Mouse (Mus musculus) skeletal muscle tissue, adult 2 months (tissue): Measurements from ENCODE around the gene Son.
A peak's percentile ranks its signal among the peaks of the same experiment; 100 is the strongest.
"Not testable (repeated sequence)": the region's sequence is repeated elsewhere in the genome, so short reads cannot be mapped to it uniquely, and the experiment has no call there.

Source experiments
- DNase-seq: peaks from one replicate; pipeline ENCODE4 v3.0.0-alpha.2; 2012; ENCODE audit warnings: low read depth, low spot score

The Son gene

DNA sequence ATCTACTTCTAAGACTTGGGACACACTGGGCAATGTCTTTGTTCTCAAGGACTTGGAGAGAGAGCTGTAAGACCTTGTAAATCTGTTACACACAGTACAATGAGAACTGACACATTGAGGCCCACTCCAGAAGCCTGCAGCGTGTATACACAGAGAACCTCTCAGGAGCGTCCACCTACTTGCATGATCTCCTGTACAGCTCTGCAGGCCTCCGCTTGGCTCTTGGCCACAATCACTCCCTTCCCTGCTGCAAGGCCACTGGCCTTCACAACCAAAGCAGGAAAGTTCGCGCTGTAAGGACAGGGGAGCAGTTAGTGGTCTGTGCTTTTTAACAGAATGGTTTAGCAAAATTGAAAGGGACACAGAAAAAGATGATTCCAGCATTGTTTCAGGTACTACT, 8.1 kb upstream of the Son start:
- DNase-seq = no peak

DNA sequence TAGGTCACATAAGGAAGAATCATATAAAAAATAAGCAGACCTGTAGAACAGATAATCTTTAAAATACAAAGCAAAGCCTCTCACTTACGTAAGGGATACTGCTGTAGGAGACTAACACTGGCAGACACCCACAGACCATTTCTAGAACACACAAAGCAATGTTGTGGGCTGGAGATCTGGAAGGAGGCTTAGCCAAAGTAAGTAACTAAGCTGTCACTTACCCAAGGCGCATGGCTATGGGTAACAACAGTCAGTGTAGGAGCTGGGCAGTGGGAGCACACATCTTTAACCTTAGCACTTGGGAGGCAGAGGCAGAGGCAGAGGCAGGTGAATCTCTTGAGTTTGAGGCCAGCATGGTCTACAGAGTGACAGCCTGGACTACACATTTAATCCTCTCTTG, 7.7 kb upstream of the Son start:
- no peak for DNase-seq

DNA sequence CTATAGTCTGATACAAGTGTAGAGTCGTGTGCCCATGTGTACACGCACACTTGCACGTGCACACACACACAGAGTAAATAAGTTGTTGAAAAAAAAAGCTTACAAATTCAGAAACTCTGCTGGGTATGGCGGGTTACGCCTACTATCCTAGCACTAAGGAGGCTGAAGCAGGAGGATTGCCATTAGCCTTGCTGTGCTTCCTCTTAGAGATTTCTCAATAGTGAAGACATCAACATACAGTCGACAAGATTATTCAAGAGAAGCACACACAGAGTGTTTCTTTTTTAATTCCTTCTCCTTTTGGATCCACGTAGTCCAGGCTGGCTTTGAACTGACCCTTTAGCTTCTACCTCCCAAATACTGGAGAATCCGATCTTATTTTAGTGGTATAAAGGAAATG, 7.1 kb upstream of the Son start:
- DNase-seq = no peak

DNA sequence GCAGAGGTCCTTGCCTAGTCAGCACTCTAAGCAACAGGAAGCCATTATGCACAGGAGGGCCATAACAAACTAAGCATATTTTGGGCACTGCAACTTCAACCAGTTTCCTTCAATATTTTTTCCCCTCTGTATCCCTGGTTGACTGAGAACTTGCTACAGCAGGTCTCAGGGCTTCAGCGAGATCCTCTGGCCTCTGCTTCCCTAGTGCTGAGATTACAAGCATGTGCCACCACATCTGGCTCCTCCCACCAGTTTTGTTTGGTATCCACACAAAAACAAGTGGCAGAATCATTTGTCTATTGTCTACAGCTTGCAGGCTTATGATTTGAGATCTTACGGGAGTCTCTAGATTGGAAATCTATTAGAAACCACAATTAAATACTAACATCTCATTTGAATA, 2.4 kb upstream of the Son start:
- DNase-seq = no peak

DNA sequence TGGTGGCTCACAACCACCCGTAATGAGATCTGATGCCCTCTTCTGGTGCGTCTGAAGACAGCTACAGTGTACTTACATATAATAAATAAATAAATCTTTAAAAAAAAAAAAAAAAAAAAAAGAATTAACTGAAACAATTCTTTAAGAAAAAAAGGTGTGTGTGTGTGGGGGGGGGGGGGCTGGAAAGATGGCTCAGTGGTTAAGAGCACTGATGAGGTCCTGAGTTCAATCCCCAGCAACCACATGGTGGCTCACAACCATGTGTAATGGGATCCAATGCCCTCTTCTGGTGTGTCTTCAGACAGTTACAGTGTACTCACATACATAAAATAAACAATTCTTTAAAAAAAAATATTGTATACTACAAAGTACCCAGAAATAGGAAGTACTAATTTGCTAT, 1.9 kb upstream of the Son start:
- DNase-seq = not testable (repeated sequence)

DNA sequence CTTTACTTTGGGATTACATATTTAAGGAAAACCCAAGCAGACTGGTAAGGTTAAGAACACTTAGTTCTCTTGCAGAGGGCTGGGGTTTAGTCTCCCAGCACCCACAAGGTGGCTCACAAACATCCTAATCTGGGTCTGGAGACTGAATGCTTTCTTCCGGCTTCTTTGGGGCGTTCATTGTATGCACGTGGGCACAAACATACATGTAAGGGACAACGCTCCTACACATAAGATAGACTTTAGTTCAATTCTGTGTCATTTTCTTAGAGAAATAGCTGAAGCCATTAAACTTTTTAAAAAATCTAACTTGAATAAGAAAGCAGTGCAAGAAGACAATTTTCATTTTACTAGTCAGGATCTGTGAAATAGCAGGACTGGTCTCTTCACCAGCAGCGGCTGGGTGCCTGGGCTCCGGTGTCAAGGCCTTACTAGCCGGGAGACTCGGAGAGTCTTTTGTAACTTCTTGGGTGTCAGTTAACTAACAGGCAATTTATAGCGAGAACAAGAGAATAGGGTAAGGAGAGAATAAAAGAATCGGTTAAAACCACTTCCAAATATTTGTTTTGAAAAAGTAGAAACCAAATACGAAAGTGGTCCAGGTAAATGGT, 1.2 kb upstream of the Son start:
- DNase-seq = no peak

DNA sequence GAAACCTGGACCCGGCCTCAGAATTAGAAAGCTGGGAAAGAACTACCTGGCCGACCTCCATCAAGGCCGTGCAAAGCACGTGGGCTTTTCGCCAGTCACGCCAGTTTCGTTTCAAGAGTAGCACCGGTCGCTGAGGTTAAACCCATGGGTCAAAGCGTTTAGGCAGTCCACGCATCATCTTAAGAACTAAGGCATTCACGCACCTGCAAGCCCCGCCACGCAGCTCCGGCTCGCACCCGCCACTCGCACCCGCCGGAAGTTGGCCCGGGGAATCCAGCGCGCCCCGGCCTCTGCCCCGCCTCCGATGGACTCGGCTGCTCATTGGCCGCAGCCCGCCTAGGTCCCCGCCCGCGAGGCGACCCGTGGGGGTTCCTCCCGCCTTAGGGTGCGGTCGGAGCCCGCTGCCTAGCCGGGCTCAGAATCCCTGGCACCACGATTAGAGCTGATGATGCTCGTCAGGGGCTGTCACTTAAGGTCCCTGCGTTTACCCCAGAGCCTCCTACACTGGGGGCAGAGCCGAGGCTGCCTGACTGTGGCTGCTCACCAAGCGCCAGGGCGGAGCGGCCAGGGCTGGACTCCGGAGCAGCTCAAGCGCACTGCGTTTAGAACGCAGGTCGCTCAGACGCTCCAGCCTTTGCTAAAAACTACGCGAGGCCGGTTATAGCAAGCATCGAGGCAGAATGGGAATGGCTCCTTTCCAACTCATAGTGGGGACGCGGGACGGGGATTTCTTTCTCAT, 456 bp upstream of the Son start, which contains the start of gene Gart:
Gene Gart, minus strand, starts transcription at position 272 of the 739 bp plus-strand sequence.
- DNase-seq = peak; percentile 92

DNA sequence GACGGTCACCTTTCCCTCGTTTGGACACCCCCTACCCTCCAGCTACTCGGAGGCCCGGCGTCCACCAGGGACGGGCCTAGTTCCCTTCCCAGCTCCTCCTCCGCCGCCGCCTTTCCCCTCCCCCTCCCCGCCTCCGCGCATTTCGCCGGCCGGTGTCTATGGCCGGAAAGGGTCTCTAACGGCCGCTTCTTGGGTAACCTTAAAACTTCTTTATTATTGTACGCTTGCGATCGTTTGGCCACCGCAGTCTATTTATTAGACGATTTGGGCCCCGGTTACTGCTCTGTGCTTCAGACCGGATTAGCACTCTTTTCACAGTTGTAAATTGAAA, 879 bp downstream of the Son start:
- peak; percentile 48 for DNase-seq

DNA sequence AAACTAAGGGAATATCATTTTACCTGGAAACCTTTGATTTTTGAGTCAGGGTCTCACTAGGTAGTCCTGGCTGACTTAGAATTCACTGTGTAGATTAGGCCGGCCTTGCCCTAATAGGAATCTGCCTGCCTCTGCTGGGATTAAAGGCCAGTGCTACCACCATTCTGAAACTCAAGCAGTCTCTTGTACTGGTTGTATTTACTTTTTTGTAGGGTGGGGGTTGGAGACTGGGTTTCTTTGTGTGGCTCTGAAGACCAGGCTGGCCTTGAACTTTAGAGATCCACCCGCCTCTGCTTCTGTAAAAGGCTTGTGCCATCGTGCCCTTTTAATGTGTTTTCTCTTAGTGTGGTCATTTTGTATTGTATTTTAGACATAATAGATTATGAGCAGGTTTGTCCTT, 1.9 kb downstream of the Son start:
- DNase-seq = no peak

DNA sequence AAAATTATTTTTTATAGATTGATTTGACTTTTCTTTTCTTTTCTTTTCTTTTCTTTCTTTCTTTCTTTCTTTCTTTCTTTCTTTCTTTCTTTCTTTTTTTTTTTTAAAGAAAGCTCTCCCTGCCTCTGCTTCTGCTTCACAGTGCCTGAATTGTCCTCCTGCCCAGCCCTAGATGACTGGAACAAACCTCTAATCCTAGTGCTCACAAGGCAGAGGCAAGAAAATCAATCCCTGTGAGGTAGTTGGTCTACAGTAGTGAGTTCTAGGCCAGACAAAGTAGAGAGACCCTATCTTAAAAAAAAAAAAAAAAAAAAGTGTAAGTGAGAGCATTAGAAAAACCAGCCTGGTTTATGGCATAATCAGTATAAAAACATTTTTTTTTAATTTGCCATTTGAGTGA, 2.5 kb downstream of the Son start:
- no peak for DNase-seq

DNA sequence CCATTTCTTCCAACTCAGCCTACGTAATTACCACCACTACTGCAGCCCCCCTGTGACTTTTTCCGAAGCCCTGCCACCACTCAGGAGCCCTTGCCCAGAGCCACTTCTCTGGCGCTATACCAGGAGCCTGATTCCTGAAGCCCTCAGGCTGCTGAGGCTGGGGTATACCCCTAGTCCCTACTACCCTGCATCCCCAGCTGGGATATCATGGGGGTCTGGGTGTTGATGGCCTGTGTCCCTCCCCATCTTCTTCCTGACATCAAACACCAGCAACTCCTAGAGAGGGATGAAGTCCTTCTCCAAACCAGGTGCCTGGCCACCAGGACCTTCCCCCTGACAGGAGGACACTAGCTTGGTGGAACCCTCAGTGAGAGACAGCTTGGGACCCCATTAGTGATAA, 4.9 kb downstream of the Son start:
- no peak for DNase-seq

DNA sequence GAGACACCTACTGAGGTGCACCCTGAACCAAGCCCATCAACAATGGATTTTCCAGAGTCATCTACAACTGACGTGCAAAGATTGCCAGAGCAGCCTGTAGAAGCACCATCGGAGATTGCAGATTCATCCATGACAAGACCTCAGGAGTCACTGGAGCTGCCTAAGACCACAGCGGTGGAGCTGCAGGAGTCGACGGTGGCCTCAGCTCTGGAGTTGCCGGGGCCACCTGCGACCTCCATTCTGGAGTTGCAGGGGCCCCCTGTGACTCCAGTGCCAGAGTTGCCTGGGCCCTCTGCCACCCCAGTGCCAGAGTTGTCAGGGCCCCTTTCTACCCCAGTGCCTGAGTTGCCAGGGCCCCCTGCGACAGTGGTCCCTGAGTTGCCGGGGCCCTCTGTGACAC, 8.0 kb downstream of the Son start:
- no peak for DNase-seq

DNA sequence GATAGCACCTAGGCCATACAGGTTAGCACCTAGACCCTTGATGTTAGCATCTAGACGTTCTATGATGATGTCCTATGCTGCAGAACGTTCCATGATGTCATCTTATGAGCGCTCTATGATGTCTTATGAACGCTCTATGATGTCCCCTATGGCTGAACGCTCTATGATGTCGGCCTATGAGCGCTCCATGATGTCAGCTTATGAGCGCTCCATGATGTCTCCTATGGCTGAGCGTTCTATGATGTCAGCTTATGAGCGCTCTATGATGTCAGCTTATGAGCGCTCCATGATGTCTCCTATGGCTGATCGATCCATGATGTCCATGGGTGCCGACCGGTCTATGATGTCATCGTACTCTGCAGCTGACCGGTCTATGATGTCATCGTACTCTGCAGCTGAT, 10.0 kb downstream of the Son start:
- DNase-seq = no peak

DNA sequence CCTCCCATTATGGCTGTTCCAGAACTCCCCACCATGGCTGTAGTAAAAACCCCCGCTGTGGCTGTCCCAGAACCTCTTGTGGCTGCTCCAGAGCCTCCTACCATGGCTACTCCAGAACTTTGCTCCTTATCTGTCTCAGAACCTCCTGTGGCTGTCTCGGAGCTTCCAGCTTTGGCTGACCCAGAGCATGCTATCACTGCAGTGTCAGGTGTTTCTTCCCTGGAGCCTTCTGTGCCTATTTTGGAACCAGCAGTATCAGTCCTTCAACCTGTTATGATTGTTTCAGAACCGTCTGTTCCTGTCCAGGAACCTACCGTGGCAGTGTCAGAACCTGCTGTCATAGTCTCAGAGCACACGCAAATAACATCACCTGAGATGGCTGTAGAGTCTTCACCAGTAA, 11.2 kb downstream of the Son start:
- no peak for DNase-seq

DNA sequence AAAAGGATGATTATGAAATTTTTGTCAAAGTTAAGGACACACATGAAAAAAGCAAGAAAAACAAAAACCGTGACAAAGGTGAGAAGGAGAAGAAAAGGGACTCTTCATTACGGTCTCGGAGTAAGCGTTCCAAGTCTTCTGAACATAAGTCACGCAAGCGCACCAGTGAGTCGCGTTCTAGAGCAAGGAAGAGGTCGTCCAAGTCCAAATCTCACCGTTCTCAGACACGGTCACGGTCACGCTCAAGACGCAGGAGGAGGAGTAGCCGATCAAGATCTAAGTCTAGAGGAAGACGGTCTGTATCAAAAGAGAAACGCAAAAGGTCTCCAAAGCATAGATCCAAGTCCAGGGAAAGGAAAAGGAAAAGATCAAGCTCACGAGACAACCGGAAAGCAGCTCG, 12.5 kb downstream of the Son start:
- DNase-seq = no peak

DNA sequence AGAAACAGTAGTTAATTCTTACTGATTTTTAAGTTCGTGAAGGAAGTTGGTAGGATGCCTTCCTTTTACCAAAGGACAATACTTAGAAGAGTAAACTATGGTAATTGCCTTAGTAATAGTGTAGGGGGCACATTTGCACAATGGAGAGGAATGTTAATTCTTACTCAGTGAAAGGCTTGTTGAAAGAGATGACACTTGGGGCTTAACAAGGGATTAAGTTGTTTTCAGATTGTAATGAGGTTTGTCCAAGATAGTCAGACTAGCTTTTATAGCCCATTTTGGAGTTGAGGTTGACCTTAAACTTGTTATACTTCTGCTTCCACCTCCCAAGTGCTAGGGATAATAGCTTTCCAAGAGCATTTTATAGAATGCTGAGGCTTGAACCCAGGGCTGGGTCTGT, 14.1 kb downstream of the Son start:
- DNase-seq = no peak

DNA sequence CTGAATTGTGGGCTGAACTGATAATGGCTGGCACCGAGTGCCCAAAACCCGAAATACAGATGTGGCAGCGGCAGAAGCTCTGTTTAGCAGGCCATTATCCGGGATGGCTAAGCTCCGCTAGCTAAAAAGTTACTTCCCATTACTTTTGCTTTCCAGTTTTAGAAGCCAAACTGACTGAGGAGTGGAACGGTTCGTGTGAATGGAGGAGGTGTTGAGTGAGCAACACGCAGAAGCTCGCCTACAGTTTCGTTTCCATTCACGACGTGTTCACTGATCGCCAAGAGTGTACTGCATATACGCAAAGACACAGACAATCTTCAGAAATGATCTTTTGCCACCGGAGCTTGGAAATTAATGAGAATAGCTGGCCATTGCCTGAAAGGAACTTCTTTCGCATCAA, 15.0 kb downstream of the Son start:
- no peak for DNase-seq

DNA sequence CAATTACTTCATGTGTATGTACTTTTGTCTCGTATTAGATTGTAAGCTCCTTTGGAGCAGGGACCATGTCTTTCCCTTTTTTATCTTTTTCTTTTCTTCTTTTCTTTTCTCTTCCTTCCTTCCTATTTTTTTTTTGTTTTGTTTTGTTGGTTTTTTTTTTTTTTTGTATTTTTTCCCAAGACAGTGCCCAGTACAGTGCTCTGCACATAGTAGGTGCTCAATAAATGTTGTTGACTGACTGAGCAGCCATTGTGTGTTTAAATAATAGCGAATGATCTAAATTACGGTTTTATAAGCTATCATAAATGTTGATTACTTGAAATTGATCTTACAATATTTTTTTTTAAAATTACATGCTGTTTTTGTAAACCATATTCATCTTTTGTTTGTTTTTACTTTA, 16.5 kb downstream of the Son start:
- no peak for DNase-seq

DNA sequence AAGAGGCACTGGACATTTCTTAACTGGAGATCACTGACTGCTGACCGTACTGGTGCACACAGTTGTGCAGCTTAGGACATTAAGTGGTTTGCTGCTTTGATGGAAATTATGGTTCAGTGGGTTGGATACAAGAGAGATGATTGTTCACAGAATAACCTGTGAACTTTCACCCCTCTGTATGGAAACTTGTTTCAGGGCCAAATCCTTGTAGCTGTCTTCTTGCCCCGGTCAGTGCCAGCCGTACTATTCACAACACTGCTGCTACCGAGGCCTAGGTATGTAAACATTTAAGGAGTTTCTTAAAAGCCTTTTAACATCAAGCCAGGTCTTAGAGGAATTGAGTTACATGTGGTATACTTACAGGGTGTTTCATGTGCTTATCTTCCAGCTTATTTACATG, 27.2 kb downstream of the Son start:
- no peak for DNase-seq

DNA sequence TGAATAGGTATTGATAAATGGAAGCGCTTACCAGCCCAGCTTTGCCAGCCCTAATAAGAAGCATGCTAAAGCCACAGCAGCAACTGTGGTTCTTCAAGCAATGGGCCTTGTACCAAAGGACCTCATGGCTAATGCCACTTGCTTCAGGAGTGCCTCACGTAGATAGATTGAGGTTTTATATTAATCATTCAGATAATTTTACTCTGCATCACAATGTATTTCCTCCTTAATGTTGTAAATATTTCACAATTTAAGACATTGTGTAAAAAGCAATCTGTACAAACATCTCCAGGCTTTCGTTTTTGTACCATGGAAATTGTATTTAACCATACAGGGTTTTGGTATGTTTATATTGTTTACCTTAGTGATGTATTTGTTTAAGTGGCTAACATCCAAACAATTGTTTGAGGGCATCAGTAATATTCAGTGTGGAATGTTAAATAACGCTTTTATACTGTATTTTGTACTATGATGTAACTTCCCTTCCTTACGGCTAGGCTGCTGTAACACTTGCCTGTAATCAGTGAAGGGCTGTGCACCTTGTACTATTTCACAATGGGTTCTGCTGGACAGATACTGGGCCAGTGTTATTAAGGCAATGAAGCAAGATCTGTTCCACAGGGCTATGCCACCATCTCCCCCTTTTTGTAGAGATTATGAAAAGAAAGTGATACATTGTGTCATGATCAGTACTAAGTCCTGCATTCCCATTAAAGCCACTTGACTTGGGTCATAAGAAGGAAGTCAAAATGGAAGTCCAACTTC, 31.0 kb downstream of the Son start:
- DNase-seq = no peak

DNA sequence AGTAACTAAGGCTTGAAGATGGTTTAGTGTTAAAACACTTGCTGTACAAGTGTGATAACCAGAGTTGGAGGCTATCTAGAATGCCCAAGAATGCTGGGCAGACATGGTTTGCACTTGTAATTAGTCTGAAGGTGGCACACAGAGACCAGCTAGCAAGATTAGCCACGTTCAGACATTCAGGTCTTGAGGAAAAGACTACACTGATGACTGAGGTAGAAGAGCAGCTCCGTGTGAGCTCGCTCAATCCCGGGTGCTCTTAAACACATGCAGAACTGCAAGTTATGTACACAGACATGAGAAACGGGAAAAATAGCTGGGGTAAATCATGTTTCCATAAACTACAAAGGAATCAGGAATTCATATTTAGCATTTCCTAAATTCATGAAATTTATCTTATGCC, 33.4 kb downstream of the Son start:
- DNase-seq = no peak

DNA sequence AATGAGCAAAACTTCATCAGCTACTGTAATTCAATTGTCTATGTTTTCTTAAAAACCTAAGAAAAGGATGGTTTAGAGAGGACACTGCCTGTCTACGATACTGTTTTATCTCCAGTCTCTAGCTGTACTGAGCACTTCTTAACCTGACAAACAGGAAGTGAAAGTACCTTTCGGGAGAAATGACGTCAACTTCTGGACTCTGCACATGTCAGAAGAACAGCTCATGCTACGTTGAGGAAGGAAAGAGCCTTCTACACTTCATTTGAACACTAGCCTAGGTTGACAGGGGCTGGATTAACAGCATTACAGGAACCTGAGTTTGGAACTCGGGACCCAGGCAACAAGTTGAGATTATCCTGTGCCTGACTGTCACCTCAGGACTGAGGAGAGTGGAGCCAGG, 38.2 kb downstream of the Son start:
- DNase-seq = peak; percentile 20

DNA sequence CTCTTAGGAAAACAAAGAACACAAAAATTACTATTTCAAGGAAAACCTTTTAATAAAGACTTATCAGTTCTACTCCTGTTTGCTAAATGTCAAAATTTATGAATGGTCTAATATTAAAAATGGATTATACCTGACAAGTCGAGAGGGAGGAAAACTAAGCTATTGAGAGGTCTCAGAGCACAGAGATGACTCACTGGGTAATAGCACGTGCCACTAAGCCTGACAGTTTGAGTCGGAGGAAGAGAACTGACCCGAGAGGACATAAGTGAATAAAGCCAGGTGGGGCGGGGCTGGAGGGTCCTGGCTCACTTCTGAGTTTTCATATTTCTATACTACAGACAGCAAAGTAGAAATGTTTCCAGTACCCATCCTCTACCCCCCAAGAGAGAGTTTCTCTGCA, 39.1 kb downstream of the Son start:
- no peak for DNase-seq
